ENCODE assay signal across 11 mouse cellular contexts in genomic region chr7:140847755-140848580, GRCm38 (mm10). TPM values are rescaled to one million over a fixed set of nuclear protein-coding genes. Genes with fewer than 3 reads are reported as not detected.
DNase-seq lines count a peak whose midpoint lies in the region; ATAC-seq and TF ChIP-seq lines count a peak whose summit lies in the region.
"Had no signal": no experiment of that assay in that cellular context is flagged by ENCODE, and none has a peak within 500 bp of the region (broad histone marks: within the 10 kb centered on the region; RNA-seq: fewer than 3 reads in every experiment).

Gene Odf3, plus strand, starts transcription at chr7:140847805.

- H3K27ac ChIP-seq in heart, embryonic 10.5 days, result no peak within 1 kb of the TSS
- H3K27ac ChIP-seq in stomach, postnatal 0 days (replicated peaks), result no peak within 1 kb of the TSS

- DNase-seq in heart, postnatal 10 days, result peak; percentile 31 to 37
- DNase-seq in heart, embryonic 10.5 days (ENCODE audit: low spot score), result no peak
- DNase-seq in right cerebral cortex, postnatal 10 days (ENCODE audit: low spot score in 2 of 2), result peak; percentile 60 to 70
- DNase-seq in right cerebral cortex, postnatal 36 days (ENCODE audit: low spot score in 2 of 2), result no peak
- DNase-seq in kidney, adult 9 months, result peak; percentile 64
- no peak for DNase-seq in stomach, postnatal 0 days (ENCODE audit: low spot score)
- DNase-seq in embryo, embryonic 9.5 days (ENCODE audit: extremely low spot score), result no peak
- no peak for DNase-seq in cerebellum, adult 11-12 months

- H3K36me3 ChIP-seq in heart, embryonic 10.5 days, result peaks cover 19% of the 10 kb centered on the region
- 0 out of 2 replicates have a peak, but pooled peaks cover 5% of the 10 kb centered on the region for H3K36me3 ChIP-seq in stomach, postnatal 0 days (ENCODE audit: control insufficient read depth, insufficient read depth, low read length)

- no peaks in the 10 kb centered on the region for H3K9me3 ChIP-seq in heart, embryonic 10.5 days
- H3K9me3 ChIP-seq in stomach, postnatal 0 days (ENCODE audit: control insufficient read depth, low read length), result no peaks in the 10 kb centered on the region

- no peak within 1 kb of the TSS for H3K9ac ChIP-seq in stomach, postnatal 0 days (ENCODE audit: low read length)

- H3K4me1 ChIP-seq in heart, embryonic 10.5 days, result no peaks in the 10 kb centered on the region
- H3K4me1 ChIP-seq in stomach, postnatal 0 days (replicated peaks; ENCODE audit: control insufficient read depth, insufficient read depth), result no peaks in the 10 kb centered on the region

- no peak for TF ChIP-seq EP300 in stomach, postnatal 0 days (optimal IDR thresholded peaks at IDR 0.05)

- no peak within 1 kb of the TSS for H3K4me2 ChIP-seq in stomach, postnatal 0 days (replicated peaks; ENCODE audit: low read depth)

- no peak within 1 kb of the TSS for H3K4me3 ChIP-seq in heart, embryonic 10.5 days
- H3K4me3 ChIP-seq in stomach, postnatal 0 days (ENCODE audit: low read depth, low read length), result no peak within 1 kb of the TSS
- H3K4me3 ChIP-seq: myocyte had no signal

- peak; percentile 27; the same call in 1 of the 2 replicates for TF ChIP-seq CTCF in stomach, postnatal 0 days (IDR thresholded peaks at IDR 0.05; ENCODE audit: low read depth)

- 63% methylated on average over 11 of the region's 11 CpGs for WGBS in heart, embryonic 10.5 days
- WGBS in stomach, postnatal 0 days, result 57% methylated on average over 11 of the region's 11 CpGs

- intact Hi-C loops in heart, postnatal 10 days (cut with DNase I), result no loop called here

- peaks cover 41% of the 10 kb centered on the region for H3K27me3 ChIP-seq in heart, embryonic 10.5 days (ENCODE audit: insufficient read depth, poor library complexity, severe bottlenecking)
- no peaks in the 10 kb centered on the region for H3K27me3 ChIP-seq in stomach, postnatal 0 days (ENCODE audit: control insufficient read depth, insufficient read depth, low read length)

- ATAC-seq in stomach, postnatal 0 days (ENCODE audit: low FRiP score, low TSS enrichment), result no peak

RNA-seq across cellular contexts. Expression of gene Odf3, which starts in this region (rescaled TPM):
- total RNA-seq in heart, postnatal 10 days (2021), result not detected
- not detected in 2 replicates for polyA plus RNA-seq in heart, embryonic 10.5 days (2016; fragmentation: Nextera tagmentation; extraction: Ambion mirVana)
- polyA plus RNA-seq in stomach, postnatal 0 days (2015; fragmentation: Nextera tagmentation; extraction: Ambion mirVana), result not detected in 2 replicates
- total RNA-seq: liver, adult 2 months had no signal
- polyA plus RNA-seq: hindbrain, embryonic 11.5 days; liver, adult 2 months had no signal

Comparison
In these comparisons a context has a peak if more than half of its experiments do, and no peak if none do; other contexts are left out.
1. DNase-seq: peak in right cerebral cortex, postnatal 10 days (2 of 2) and kidney, adult 9 months (single experiment); none in heart, embryonic 10.5 days (single experiment), right cerebral cortex, postnatal 36 days (0 of 2), stomach, postnatal 0 days (single experiment), embryo, embryonic 9.5 days (single experiment) and cerebellum, adult 11-12 months (single experiment).
2. Peak in DNase-seq in heart, postnatal 10 days; RNA of the gene not detected or under 1 TPM.